Mouse (Mus musculus) monocyte, adult 59 days (primary cell): ENCODE measurements around the gene Rpl10a. TPM values are rescaled to one million over a fixed set of nuclear protein-coding genes. Genes with fewer than 3 reads are reported as not detected.

Source experiments
- total RNA-seq, 2 experiments: library from RNA; stranded (reverse); gene quantifications; one replicate each; pipeline ENCODE4 v1.2.4; 2023

The Rpl10a gene
- 100 to 1,000 TPM; 904 to 928 TPM for total RNA-seq

DNA sequence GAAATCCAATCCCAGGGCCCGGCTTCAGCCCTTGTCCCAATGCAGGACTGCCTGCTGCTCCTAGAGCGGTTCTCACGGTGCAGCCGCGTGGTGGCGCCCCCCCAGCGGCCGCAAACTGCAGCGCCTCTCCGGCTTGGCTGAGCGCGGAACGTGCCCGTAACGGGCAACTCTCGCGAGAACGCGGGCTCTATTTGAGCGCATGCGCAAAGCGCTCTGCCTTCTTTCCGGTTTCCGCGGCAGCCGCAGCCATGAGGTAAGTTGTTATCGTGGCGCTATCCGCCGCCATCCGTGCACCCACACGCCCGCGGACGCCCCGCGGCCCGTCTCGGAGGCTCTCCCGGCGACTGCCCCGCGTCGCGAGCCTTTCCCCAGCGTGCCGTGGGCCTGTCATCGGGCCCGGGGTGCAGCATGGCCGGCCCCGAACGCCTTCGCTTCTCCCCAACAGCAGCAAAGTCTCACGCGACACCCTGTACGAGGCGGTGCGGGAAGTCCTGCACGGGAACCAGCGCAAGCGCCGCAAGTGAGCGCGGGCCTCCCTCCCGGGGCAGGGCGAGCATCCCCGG, at the start of gene Rpl10a:
Gene Rpl10a (plus strand): TSS at position 106 of the 563 bp plus-strand sequence.

GRCm38 (mm10) chr17:28313212-28313879, 14.9 kb upstream of the Rpl10a start, which contains the start of gene Fance:
Fance (plus strand) TSS chr17:28313519.

GRCm38 (mm10) chr17:28350466-28351352, 22.4 kb downstream of the Rpl10a start, which contains the start of gene Tead3:
Tead3 (minus strand) TSS chr17:28350817.

DNA sequence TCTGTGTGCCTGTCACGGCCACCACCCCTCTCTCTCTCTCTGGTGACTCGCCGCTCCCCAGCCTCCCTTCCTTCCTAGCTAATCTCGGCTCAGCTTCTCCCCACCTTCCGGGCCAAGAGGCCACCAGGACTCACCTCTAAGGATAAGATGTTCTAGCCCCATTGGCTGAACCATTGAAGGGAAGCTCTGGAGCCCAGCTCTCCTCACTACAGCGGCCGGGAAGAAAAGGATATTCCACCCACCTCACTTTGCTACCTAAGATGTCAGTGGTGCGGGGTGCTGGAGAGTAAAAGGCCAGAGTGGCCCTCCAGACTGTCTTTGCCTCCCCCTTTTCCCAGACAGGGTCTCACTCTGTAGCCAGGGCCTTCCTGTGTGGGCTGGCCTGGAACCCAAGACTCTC, 36.9 kb downstream of the Rpl10a start, which contains the start of gene Tulp1:
Gene Tulp1 (minus strand): TSS at position 101 of the 400 bp plus-strand sequence.

Other genes starting within 250 kb of the Rpl10a start
- 1 to 10 TPM; 1.2 TPM for gene Tcp11, start 247.8 kb upstream of the Rpl10a start, total RNA-seq
- under 1 TPM; 0.15 to 0.24 TPM for gene Scube3, start 186.3 kb upstream of the Rpl10a start, total RNA-seq
- 1 to 10 TPM; 6.8 to 9.0 TPM for gene Zfp523, start 151.3 kb upstream of the Rpl10a start, total RNA-seq
- gene Def6, start 120.7 kb upstream of the Rpl10a start, total RNA-seq = 10 to 100 TPM; 49.9 to 51.2 TPM
- 10 to 100 TPM; 42.2 to 43.7 TPM for gene Ppard, start 95.8 kb upstream of the Rpl10a start, total RNA-seq
- gene Fance, start 15.0 kb upstream of the Rpl10a start, total RNA-seq = 10 to 100 TPM; 20.9 to 22.0 TPM
- not detected for gene Tead3, start 22.3 kb downstream of the Rpl10a start, total RNA-seq
- gene Tulp1, start 36.8 kb downstream of the Rpl10a start, total RNA-seq = not detected
- gene Fkbp5, start 189.1 kb downstream of the Rpl10a start, total RNA-seq = 10 to 100 TPM; 23.0 to 29.0 TPM
- not detected for gene Armc12, start 202.3 kb downstream of the Rpl10a start, total RNA-seq
- not detected for gene Clpsl2, start 220.9 kb downstream of the Rpl10a start, total RNA-seq
- gene Clps, start 232.3 kb downstream of the Rpl10a start, total RNA-seq = 1 to 10 TPM in 1 of 2 experiments, not detected in 1; 3.6 TPM
- gene Lhfpl5, start 247.2 kb downstream of the Rpl10a start, total RNA-seq = not detected